25 mouse cellular contexts compared by ENCODE assay signal in genomic region chr12:59177814-59178213, GRCm38 (mm10). TPM values are rescaled to one million over a fixed set of nuclear protein-coding genes. Genes with fewer than 3 reads are reported as not detected.
DNase-seq lines count a peak whose midpoint lies in the region; ATAC-seq and TF ChIP-seq lines count a peak whose summit lies in the region.
"Had no signal": no experiment of that assay in that cellular context is flagged by ENCODE, and none has a peak within 500 bp of the region (broad histone marks: within the 10 kb centered on the region; RNA-seq: fewer than 3 reads in every experiment).

No protein-coding gene starts in this region.

- H3K27me3 ChIP-seq in hindbrain, embryonic 13.5 days: no peaks in the 10 kb centered on the region
- H3K27me3 ChIP-seq in hindbrain, embryonic 12.5 days: no peaks in the 10 kb centered on the region
- no peaks in the 10 kb centered on the region for H3K27me3 ChIP-seq in neural tube, embryonic 15.5 days (replicated peaks)
- H3K27me3 ChIP-seq: embryonic facial prominence, embryonic 15.5 days; heart, embryonic 13.5 days; kidney, embryonic 15.5 days; liver, embryonic 13.5 days; megakaryocyte, embryonic 14.5 days; midbrain, embryonic 15.5 days had no signal

- 87% methylated on average over 3 of the region's 3 CpGs for WGBS in hindbrain, embryonic 13.5 days
- 93% methylated on average over 3 of the region's 3 CpGs for WGBS in hindbrain, embryonic 12.5 days
- WGBS in neural tube, embryonic 15.5 days: 73% methylated on average over 3 of the region's 3 CpGs

- intact Hi-C loops in left cerebral cortex, adult 2 months (cut with DNase I): no loop called here
- intact Hi-C loops in left cerebral cortex, postnatal 4 days (cut with DNase I): no loop called here

- no peak for TF ChIP-seq CTCF in left cerebral cortex, adult 2 months (IDR thresholded peaks at IDR 0.05)

- peak; percentile 57; the same call in 1 of the 2 replicates for ATAC-seq in hindbrain, embryonic 13.5 days (ENCODE audit: low FRiP score)
- ATAC-seq in hindbrain, embryonic 12.5 days (ENCODE audit: low FRiP score): no peak
- ATAC-seq in neural tube, embryonic 15.5 days (ENCODE audit: low FRiP score): 0 out of 2 replicates have a peak, but pooled peaks have one; percentile 45
- ATAC-seq: forebrain, embryonic 14.5 days; midbrain, embryonic 15.5 days had no signal

- no peak overlapping the region for H3K4me2 ChIP-seq in hindbrain, embryonic 13.5 days
- no peak overlapping the region for H3K4me2 ChIP-seq in hindbrain, embryonic 12.5 days (replicated peaks)
- H3K4me2 ChIP-seq in neural tube, embryonic 15.5 days: no peak overlapping the region
- H3K4me2 ChIP-seq: embryonic facial prominence, embryonic 15.5 days; heart, embryonic 13.5 days; kidney, embryonic 15.5 days; liver, embryonic 13.5 days; lung, embryonic 14.5 days; midbrain, embryonic 15.5 days had no signal

- H3K9ac ChIP-seq in hindbrain, embryonic 13.5 days: no peak overlapping the region
- no peak overlapping the region for H3K9ac ChIP-seq in hindbrain, embryonic 12.5 days
- H3K9ac ChIP-seq in neural tube, embryonic 15.5 days (replicated peaks): no peak overlapping the region
- H3K9ac ChIP-seq: embryonic facial prominence, embryonic 15.5 days; heart, embryonic 13.5 days; kidney, embryonic 15.5 days; liver, embryonic 13.5 days; lung, embryonic 14.5 days; midbrain, embryonic 15.5 days had no signal

- peak in 1 of 2 experiments; percentile 21 for DNase-seq in left cerebral cortex, adult 2 months (ENCODE audit: extremely low spot score in 1 of 2, low spot score in 2 of 2)
- no peak for DNase-seq in left cerebral cortex, postnatal 4 days
- DNase-seq in right cerebral cortex, adult 2 months (ENCODE audit: low spot score in 2 of 2): peak; percentile 19 to 37
- DNase-seq in right cerebral cortex, postnatal 14 days: no peak
- DNase-seq in kidney, postnatal 36 days: no peak
- DNase-seq: adrenal gland, postnatal 25 days; cerebellum, adult 9-10 months; gastrocnemius, postnatal 25 days; heart, adult 2 months; heart, postnatal 14 days; kidney, adult 11 months; kidney, postnatal 4 days; liver, embryonic 13.5 days; lung, embryonic 14.5 days; thymus, adult 2 months; thymus, postnatal 4 days had no signal

- H3K9me3 ChIP-seq in hindbrain, embryonic 13.5 days: no peaks in the 10 kb centered on the region
- no peaks in the 10 kb centered on the region for H3K9me3 ChIP-seq in hindbrain, embryonic 12.5 days (replicated peaks)
- H3K9me3 ChIP-seq in neural tube, embryonic 15.5 days (replicated peaks): no peaks in the 10 kb centered on the region
- H3K9me3 ChIP-seq: embryonic facial prominence, embryonic 15.5 days; heart, embryonic 13.5 days; kidney, embryonic 15.5 days; liver, embryonic 13.5 days; midbrain, embryonic 15.5 days had no signal

- H3K27ac ChIP-seq in hindbrain, embryonic 13.5 days: no peak overlapping the region
- H3K27ac ChIP-seq in hindbrain, embryonic 12.5 days: no peak overlapping the region
- H3K27ac ChIP-seq in left cerebral cortex, adult 2 months: peak overlapping the region; percentile 76
- 0 out of 2 replicates have a peak overlapping the region, but pooled peaks have one; percentile 9 for H3K27ac ChIP-seq in neural tube, embryonic 15.5 days (replicated peaks)
- H3K27ac ChIP-seq: embryonic facial prominence, embryonic 15.5 days; heart, adult 2 months; heart, embryonic 13.5 days; kidney, embryonic 15.5 days; liver, embryonic 13.5 days; midbrain, embryonic 15.5 days had no signal

- H3K4me3 ChIP-seq in hindbrain, embryonic 13.5 days: no peak overlapping the region
- no peak overlapping the region for H3K4me3 ChIP-seq in hindbrain, embryonic 12.5 days
- no peak overlapping the region for H3K4me3 ChIP-seq in left cerebral cortex, adult 2 months
- H3K4me3 ChIP-seq in neural tube, embryonic 15.5 days (replicated peaks): no peak overlapping the region
- H3K4me3 ChIP-seq: embryonic facial prominence, embryonic 15.5 days; heart, adult 2 months; heart, embryonic 13.5 days; kidney, embryonic 15.5 days; liver, embryonic 13.5 days; midbrain, embryonic 15.5 days had no signal

- H3K36me3 ChIP-seq in hindbrain, embryonic 13.5 days: peaks cover 68% of the 10 kb centered on the region
- peaks cover 66% of the 10 kb centered on the region for H3K36me3 ChIP-seq in hindbrain, embryonic 12.5 days
- peaks cover 56% of the 10 kb centered on the region for H3K36me3 ChIP-seq in neural tube, embryonic 15.5 days

- H3K4me1 ChIP-seq in hindbrain, embryonic 13.5 days (replicated peaks): no peaks in the 10 kb centered on the region
- H3K4me1 ChIP-seq in hindbrain, embryonic 12.5 days: no peaks in the 10 kb centered on the region
- H3K4me1 ChIP-seq in neural tube, embryonic 15.5 days: no peaks in the 10 kb centered on the region
- H3K4me1 ChIP-seq: embryonic facial prominence, embryonic 15.5 days; heart, embryonic 13.5 days; kidney, embryonic 15.5 days; liver, embryonic 13.5 days; megakaryocyte, embryonic 14.5 days; midbrain, embryonic 15.5 days had no signal

RNA-seq across cellular contexts. Expression of gene Fbxo33, which starts 41.7 kb away (rescaled TPM):
- polyA plus RNA-seq in hindbrain, embryonic 13.5 days (2015; fragmentation: Nextera tagmentation; extraction: Ambion mirVana): 6.8 and 7.2 TPM in 2 replicates
- 8.3 and 10.6 TPM in 2 replicates for polyA plus RNA-seq in hindbrain, embryonic 12.5 days (2016; fragmentation: Nextera tagmentation; extraction: Ambion mirVana)
- 10 to 100 TPM; 64.8 to 71.4 TPM for total RNA-seq in left cerebral cortex, adult 2 months (2021)
- 10 to 100 TPM; 18.9 to 20.3 TPM for total RNA-seq in left cerebral cortex, postnatal 4 days (2021)
- polyA plus RNA-seq in neural tube, embryonic 15.5 days (2015; fragmentation: Nextera tagmentation; extraction: Ambion mirVana): 7.2 and 8.3 TPM in 2 replicates

Comparison
In these comparisons a context has a peak if more than half of its experiments do, and no peak if none do; other contexts are left out.
1. DNase-seq: peak in right cerebral cortex, adult 2 months (2 of 2); none in left cerebral cortex, postnatal 4 days (single experiment), right cerebral cortex, postnatal 14 days (single experiment) and kidney, postnatal 36 days (0 of 2).
2. H3K27ac ChIP-seq: peak in left cerebral cortex, adult 2 months (single experiment) and neural tube, embryonic 15.5 days (single experiment); none in hindbrain, embryonic 13.5 days (single experiment) and hindbrain, embryonic 12.5 days (single experiment).